Mouse (Mus musculus): ENCODE data around the gene Slmap. TPM values are rescaled to one million over a fixed set of nuclear protein-coding genes. Genes with fewer than 3 reads are reported as not detected.

Gene Slmap
- total and polyA plus RNA-seq, 3 experiments, result 19.0 to 61.0 (median 51.0) TPM

DNA sequence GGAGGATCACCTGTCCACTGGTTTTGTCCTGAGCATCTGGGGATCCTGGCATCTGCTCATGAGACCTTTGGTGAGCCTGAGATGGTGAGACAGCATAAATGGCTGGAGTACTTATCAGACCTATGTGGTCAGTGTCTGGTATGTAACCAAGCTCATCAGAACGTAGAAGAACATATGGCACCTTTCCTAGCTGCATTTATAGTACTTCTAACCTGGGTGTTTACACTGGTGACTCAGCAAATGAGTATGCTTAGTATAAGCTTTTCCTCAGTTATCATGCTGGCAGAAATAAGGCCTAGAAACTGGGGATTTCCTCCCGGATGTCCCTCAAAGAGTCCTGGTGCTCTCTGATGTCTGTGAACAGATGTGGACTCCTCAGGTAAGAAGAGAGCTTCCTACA, 27.5 kb upstream of the Slmap start:
- in situ Hi-C loops (cut with MboI; ENCODE audit: low pct_ligation_motif_present, low pct_unique_long_range_greater_than_20kb, low sequenced_read_pairs) (no loop called here), dilution Hi-C loops (cut with MboI; ENCODE audit: extremely low pct_ligation_motif_present, extremely low pct_unique_long_range_greater_than_20kb, low sequenced_read_pairs) (no loop called here)
- no peak overlapping the region for H3K27ac ChIP-seq (ENCODE audit: insufficient read depth, low read depth)
- peaks cover 10% of the 10 kb centered on the region for H3K9me3 ChIP-seq (replicated peaks; ENCODE audit: low read length)
- no peaks in the 10 kb centered on the region for H3K36me3 ChIP-seq (replicated peaks in 1 of 2; ENCODE audit: control insufficient read depth in 1 of 2, insufficient read depth in 1 of 2, low read length in 1 of 2)
- H3K79me2 ChIP-seq (replicated peaks; ENCODE audit: control insufficient read depth, extremely low read depth, insufficient read depth, poor library complexity, severe bottlenecking), result no peaks in the 10 kb centered on the region
- H3K4me3 ChIP-seq (replicated peaks in 1 of 3; ENCODE audit: low read depth in 2 of 3, low read length in 2 of 3, poor library complexity in 1 of 3), result no peak overlapping the region
- no peaks in the 10 kb centered on the region for H3K27me3 ChIP-seq (replicated peaks)
- no peak for DNase-seq (ENCODE audit: extremely low read depth)
- no peak overlapping the region for H3K4me2 ChIP-seq (ENCODE audit: insufficient read depth, low read depth, poor library complexity, severe bottlenecking)
- peaks cover 6 to 33% of the 10 kb centered on the region in 2 experiments for H3K4me1 ChIP-seq (ENCODE audit: control insufficient read depth in 1 of 2, insufficient read depth in 2 of 2)
- no peak overlapping the region for H3K9ac ChIP-seq (ENCODE audit: insufficient read depth, low read depth)
- TF ChIP-seq MAZ (IDR thresholded peaks at IDR 0.05; ENCODE audit: low read depth, low read length), result no peak
- no peak for TF ChIP-seq BHLHE40 (IDR thresholded peaks at IDR 0.05; ENCODE audit: low read depth, low read length)
- no peak for TF ChIP-seq JUN (IDR thresholded peaks at IDR 0.05; ENCODE audit: insufficient read depth, low read depth, low read length)
- no peak for TF ChIP-seq USF1 (IDR thresholded peaks at IDR 0.05; ENCODE audit: low read depth, low read length)
- TF ChIP-seq PAX5 (IDR thresholded peaks at IDR 0.05; ENCODE audit: low read length), result no peak
- TF ChIP-seq JUND (conservative IDR thresholded peaks at IDR 0.05; ENCODE audit: low read depth, low read length), result no peak
- TF ChIP-seq ZNF384 (IDR thresholded peaks at IDR 0.05; ENCODE audit: low read depth, low read length), result no peak
- TF ChIP-seq ZKSCAN1 (IDR thresholded peaks at IDR 0.05; ENCODE audit: borderline replicate concordance, low read depth, low read length), result no peak
- TF ChIP-seq MAX (IDR thresholded peaks at IDR 0.05; ENCODE audit: low read length), result no peak
- no peak for TF ChIP-seq POLR2A (IDR thresholded peaks at IDR 0.05; ENCODE audit: low read depth, low read length)
- no peak for TF ChIP-seq SIN3A (IDR thresholded peaks at IDR 0.05; ENCODE audit: low read length)
- TF ChIP-seq TCF12 (IDR thresholded peaks at IDR 0.05; ENCODE audit: low read depth, low read length), result no peak

DNA sequence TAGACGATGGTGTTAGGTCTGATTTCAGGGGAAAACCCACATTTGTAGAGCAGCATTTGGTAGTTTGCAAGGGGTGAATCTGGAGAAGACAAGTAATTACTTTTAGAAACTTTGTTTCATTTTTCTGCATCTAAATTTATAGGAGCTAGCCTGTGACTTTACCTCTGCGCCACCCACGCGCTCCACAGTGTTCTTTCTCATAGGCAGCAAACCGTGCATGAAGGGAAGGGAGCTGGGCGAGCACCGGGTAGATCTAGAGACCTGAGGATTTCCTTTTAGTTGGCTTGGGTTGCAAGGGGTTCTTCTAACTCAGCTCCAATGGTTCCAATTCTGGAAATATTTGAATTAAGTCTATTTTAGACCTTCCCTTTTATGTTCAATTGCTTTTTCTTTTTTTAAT, 23.8 kb upstream of the Slmap start:
- Histone ChIP-seq H3K4me1 (ENCODE audit: control insufficient read depth in 1 of 2, insufficient read depth in 2 of 2) (no peaks in the 10 kb centered on the region), H3K9me3 (replicated peaks; ENCODE audit: low read length) (peaks cover 15% of the 10 kb centered on the region), H3K27me3 (replicated peaks) (no peaks in the 10 kb centered on the region), H3K27ac (ENCODE audit: insufficient read depth, low read depth) (no peak overlapping the region), H3K4me2 (ENCODE audit: insufficient read depth, low read depth, poor library complexity, severe bottlenecking) (no peak overlapping the region), H3K79me2 (replicated peaks; ENCODE audit: control insufficient read depth, extremely low read depth, insufficient read depth, poor library complexity, severe bottlenecking) (no peaks in the 10 kb centered on the region), H3K36me3 (replicated peaks in 1 of 2; ENCODE audit: control insufficient read depth in 1 of 2, insufficient read depth in 1 of 2, low read length in 1 of 2) (no peaks in the 10 kb centered on the region), H3K9ac (ENCODE audit: insufficient read depth, low read depth) (no peak overlapping the region), H3K4me3 (replicated peaks in 1 of 3; ENCODE audit: low read depth in 2 of 3, low read length in 2 of 3, poor library complexity in 1 of 3) (no peak overlapping the region)
- in situ Hi-C loops (cut with MboI; ENCODE audit: low pct_ligation_motif_present, low pct_unique_long_range_greater_than_20kb, low sequenced_read_pairs), result no loop called here
- TF ChIP-seq BHLHE40 (IDR thresholded peaks at IDR 0.05; ENCODE audit: low read depth, low read length), result no peak
- no peak for TF ChIP-seq KAT2A (IDR thresholded peaks at IDR 0.05; ENCODE audit: insufficient replicate concordance, low read length)
- no peak for TF ChIP-seq E2F4 (IDR thresholded peaks at IDR 0.05; ENCODE audit: insufficient replicate concordance, low read depth, low read length)
- TF ChIP-seq ZC3H11A (IDR thresholded peaks at IDR 0.05; ENCODE audit: low read depth, low read length), result no peak
- no peak for TF ChIP-seq PAX5 (IDR thresholded peaks at IDR 0.05; ENCODE audit: low read length)
- no peak for TF ChIP-seq NRF1 (IDR thresholded peaks at IDR 0.05; ENCODE audit: low read depth, low read length)
- TF ChIP-seq ELF1 (IDR thresholded peaks at IDR 0.05; ENCODE audit: low read depth, low read length), result no peak
- no peak for TF ChIP-seq EP300 (IDR thresholded peaks at IDR 0.05; ENCODE audit: low read length)
- TF ChIP-seq ZKSCAN1 (IDR thresholded peaks at IDR 0.05; ENCODE audit: borderline replicate concordance, low read depth, low read length), result no peak
- TF ChIP-seq POLR2AphosphoS2 (IDR thresholded peaks at IDR 0.05; ENCODE audit: low read depth, low read length), result no peak
- TF ChIP-seq ZMIZ1 (IDR thresholded peaks at IDR 0.05; ENCODE audit: low read depth, low read length), result no peak
- TF ChIP-seq UBTF (IDR thresholded peaks at IDR 0.05; ENCODE audit: low read depth, low read length), result no peak
- TF ChIP-seq IRF4 (IDR thresholded peaks at IDR 0.05; ENCODE audit: low read depth, low read length), result no peak
- no peak for TF ChIP-seq JUN (IDR thresholded peaks at IDR 0.05; ENCODE audit: insufficient read depth, low read depth, low read length)
- TF ChIP-seq ETS1 (conservative IDR thresholded peaks at IDR 0.05; ENCODE audit: low read depth, low read length), result no peak
- DNase-seq (ENCODE audit: extremely low read depth), result no peak
- dilution Hi-C loops (cut with MboI; ENCODE audit: extremely low pct_ligation_motif_present, extremely low pct_unique_long_range_greater_than_20kb, low sequenced_read_pairs), result no loop called here
